Mouse (Mus musculus): Measurements from ENCODE around the gene Rpl3.

- no peak for TF ChIP-seq POLR2A (IDR thresholded peaks at IDR 0.05; ENCODE audit: extremely low read depth, insufficient read depth, low read length)
- TF ChIP-seq CTCF (IDR thresholded peaks at IDR 0.05; ENCODE audit: low read depth, low read length): no peak
Measured at GRCm38 (mm10) chr15:80105490-80106410, 14.1 kb upstream of the Rpl3 start.

Measured in liver, adult 2 months (tissue).